Comparison of ENCODE assay signal across 9 mouse cellular contexts in the genomic region with DNA sequence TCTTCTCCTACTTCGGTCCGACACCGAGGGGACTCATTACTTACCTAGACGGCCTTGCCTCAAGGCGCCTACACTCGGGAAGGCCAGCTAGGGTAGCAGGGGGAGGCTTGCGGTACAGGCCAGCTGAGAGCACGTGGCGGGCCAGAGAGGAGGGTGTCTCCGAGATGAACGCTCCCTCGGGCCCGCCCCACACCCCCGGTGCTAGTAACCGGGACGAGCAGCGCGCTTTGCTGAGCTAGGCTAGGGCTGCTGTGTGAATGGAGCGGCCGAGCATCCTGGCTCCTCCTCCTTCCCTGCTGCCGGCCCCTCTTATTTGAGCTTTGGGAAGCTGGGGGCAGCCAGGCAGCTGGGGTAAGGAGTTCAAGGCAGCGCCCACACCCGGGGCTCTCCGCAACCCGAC. TPM values are rescaled to one million over a fixed set of nuclear protein-coding genes. Genes with fewer than 3 reads are reported as not detected.
DNase-seq lines count a peak whose midpoint lies in the region; ATAC-seq and TF ChIP-seq lines count a peak whose summit lies in the region.
"Had no signal": no experiment of that assay in that cellular context is flagged by ENCODE, and none has a peak within 500 bp of the region (broad histone marks: within the 10 kb centered on the region; RNA-seq: fewer than 3 reads in every experiment).

A gene (plus strand): TSS at position 251 of the 400 bp plus-strand sequence.

- H3K4me3 ChIP-seq in lung, embryonic 15.5 days = peak within 1 kb of the TSS; percentile 33
- H3K4me3 ChIP-seq in heart, adult 2 months = peak within 1 kb of the TSS; percentile 58
- H3K4me3 ChIP-seq in lung, postnatal 0 days (ENCODE audit: low read depth, low read length) = peak within 1 kb of the TSS; percentile 36

- TF ChIP-seq EP300 in heart, adult 2 months (IDR thresholded peaks at IDR 0.05; ENCODE audit: insufficient read depth, low read depth, low read length) = no peak
- no peak for TF ChIP-seq EP300 in lung, postnatal 0 days (IDR thresholded peaks at IDR 0.05)

- no peak within 1 kb of the TSS for H3K27ac ChIP-seq in lung, embryonic 15.5 days
- H3K27ac ChIP-seq in heart, adult 2 months = peak within 1 kb of the TSS; percentile 40
- no peak within 1 kb of the TSS for H3K27ac ChIP-seq in lung, postnatal 0 days (ENCODE audit: low read length)

- ATAC-seq in lung, embryonic 15.5 days (ENCODE audit: borderline replicate concordance, extremely low read depth, low FRiP score, low TSS enrichment) = peak; percentile 63; the same call in 1 of the 2 replicates
- ATAC-seq in lung, postnatal 0 days = peak; percentile 43; the same call in 1 of the 2 replicates
- ATAC-seq in erythroid progenitor cell, adult 5-6 weeks (replicated peaks; ENCODE audit: low FRiP score, poor library complexity, severe bottlenecking) = no peak

- TF ChIP-seq POLR2A in heart, adult 2 months (IDR thresholded peaks at IDR 0.05; ENCODE audit: insufficient read depth, low read depth, low read length) = no peak

- under 1% methylated on average over 25 of the region's 25 CpGs for WGBS in lung, embryonic 15.5 days
- WGBS in heart, adult 2 months = 2% methylated on average over 24 of the region's 25 CpGs
- WGBS in lung, postnatal 0 days = under 1% methylated on average over 20 of the region's 25 CpGs

- peak within 1 kb of the TSS; percentile 44 for H3K4me2 ChIP-seq in lung, embryonic 15.5 days
- H3K4me2 ChIP-seq in lung, postnatal 0 days (replicated peaks; ENCODE audit: low read depth, low read length) = peak within 1 kb of the TSS; percentile 45

- DNase-seq in lung, postnatal 25 days (ENCODE audit: low spot score) = no peak
- peak; percentile 63 to 70 for DNase-seq in heart, adult 2 months
- DNase-seq in kidney, adult 18-20 months = peak; percentile 27
- peak; percentile 70 for DNase-seq in lung, postnatal 0 days (ENCODE audit: low spot score)
- DNase-seq in testis, postnatal 10 days (ENCODE audit: low spot score) = peak; percentile 88
- DNase-seq in adipocyte (ENCODE audit: low spot score) = no peak

- peaks cover 23% of the 10 kb centered on the region for H3K4me1 ChIP-seq in lung, embryonic 15.5 days
- no peaks in the 10 kb centered on the region for H3K4me1 ChIP-seq in heart, adult 2 months (ENCODE audit: control insufficient read depth, insufficient read depth, low read length)
- H3K4me1 ChIP-seq in lung, postnatal 0 days (ENCODE audit: insufficient read depth, low read depth, low read length) = peaks cover 4% of the 10 kb centered on the region

- H3K79me2 ChIP-seq in heart, adult 2 months (replicated peaks; ENCODE audit: control insufficient read depth, insufficient read depth, low read length) = no peaks in the 10 kb centered on the region

- H3K27me3 ChIP-seq in lung, embryonic 15.5 days = peaks cover 98% of the 10 kb centered on the region
- H3K27me3 ChIP-seq in heart, adult 2 months (ENCODE audit: control insufficient read depth, insufficient read depth, low read length) = peaks cover 15% of the 10 kb centered on the region
- peaks cover 91% of the 10 kb centered on the region for H3K27me3 ChIP-seq in lung, postnatal 0 days (replicated peaks; ENCODE audit: insufficient read depth, low read length)

- H3K36me3 ChIP-seq in lung, embryonic 15.5 days = no peaks in the 10 kb centered on the region
- no peaks in the 10 kb centered on the region for H3K36me3 ChIP-seq in heart, adult 2 months (ENCODE audit: control insufficient read depth, insufficient read depth, low read length)
- no peaks in the 10 kb centered on the region for H3K36me3 ChIP-seq in lung, postnatal 0 days (ENCODE audit: insufficient read depth, low read length)

- H3K9me3 ChIP-seq in lung, embryonic 15.5 days = no peaks in the 10 kb centered on the region
- H3K9me3 ChIP-seq in lung, postnatal 0 days (ENCODE audit: low read length) = no peaks in the 10 kb centered on the region

- TF ChIP-seq CTCF in heart, adult 2 months (IDR thresholded peaks at IDR 0.05) = no peak
- no peak for TF ChIP-seq CTCF in lung, postnatal 0 days (IDR thresholded peaks at IDR 0.05)

- no peak within 1 kb of the TSS for H3K9ac ChIP-seq in lung, embryonic 15.5 days
- H3K9ac ChIP-seq in heart, adult 2 months (ENCODE audit: low read depth, low read length) = peak within 1 kb of the TSS; percentile 76
- H3K9ac ChIP-seq in lung, postnatal 0 days (replicated peaks; ENCODE audit: low read depth) = no peak within 1 kb of the TSS

- intact Hi-C loops in heart, adult 2 months (cut with DNase I) = loop anchor here (2.0 to 10.0 kb wide), 4 partner anchors 17 to 559 kb away; no protein-coding TSS in a partner anchor

RNA-seq across cellular contexts. Expression of the gene that starts here (rescaled TPM):
- 5.4 and 7.9 TPM in 2 replicates for polyA plus RNA-seq in lung, embryonic 15.5 days (2015; fragmentation: Nextera tagmentation; extraction: Ambion mirVana)
- total RNA-seq in heart, adult 2 months (2021) = 1 to 10 TPM; 4.2 to 5.7 TPM
- 6.5 and 7.6 TPM in 2 replicates for polyA plus RNA-seq in heart, adult 2 months (2012; rRNA removed)
- 2.1 and 2.7 TPM in 2 replicates for polyA plus RNA-seq in lung, postnatal 0 days (2015; fragmentation: Nextera tagmentation; extraction: Ambion mirVana)
- total RNA-seq in erythroid progenitor cell, adult 5-6 weeks (2015; ENCODE audit: low replicate concordance) = not detected in 2 replicates
- not detected in 2 replicates for total RNA-seq in erythroid progenitor cell, adult 5-6 weeks (2017; ENCODE audit: low replicate concordance)
- total RNA-seq: MEL had no signal

Comparison
In these comparisons a context has a peak if more than half of its experiments do, and no peak if none do; other contexts are left out.
1. RNA of the gene that starts here (total RNA-seq): 4.2 to 5.7 TPM in heart, adult 2 months; not detected in erythroid progenitor cell, adult 5-6 weeks; every median in the first group is over 4 times any median in the second.
2. DNase-seq: peak in heart, adult 2 months (2 of 2), kidney, adult 18-20 months (single experiment), lung, postnatal 0 days (single experiment) and testis, postnatal 10 days (single experiment); none in lung, postnatal 25 days (single experiment) and adipocyte (single experiment).
3. Peak in every context shown above with its lines, with median percentiles within 50 percentile points of each other: H3K4me3 ChIP-seq.